Mouse (Mus musculus): ENCODE data around the gene Syt1.

DNA sequence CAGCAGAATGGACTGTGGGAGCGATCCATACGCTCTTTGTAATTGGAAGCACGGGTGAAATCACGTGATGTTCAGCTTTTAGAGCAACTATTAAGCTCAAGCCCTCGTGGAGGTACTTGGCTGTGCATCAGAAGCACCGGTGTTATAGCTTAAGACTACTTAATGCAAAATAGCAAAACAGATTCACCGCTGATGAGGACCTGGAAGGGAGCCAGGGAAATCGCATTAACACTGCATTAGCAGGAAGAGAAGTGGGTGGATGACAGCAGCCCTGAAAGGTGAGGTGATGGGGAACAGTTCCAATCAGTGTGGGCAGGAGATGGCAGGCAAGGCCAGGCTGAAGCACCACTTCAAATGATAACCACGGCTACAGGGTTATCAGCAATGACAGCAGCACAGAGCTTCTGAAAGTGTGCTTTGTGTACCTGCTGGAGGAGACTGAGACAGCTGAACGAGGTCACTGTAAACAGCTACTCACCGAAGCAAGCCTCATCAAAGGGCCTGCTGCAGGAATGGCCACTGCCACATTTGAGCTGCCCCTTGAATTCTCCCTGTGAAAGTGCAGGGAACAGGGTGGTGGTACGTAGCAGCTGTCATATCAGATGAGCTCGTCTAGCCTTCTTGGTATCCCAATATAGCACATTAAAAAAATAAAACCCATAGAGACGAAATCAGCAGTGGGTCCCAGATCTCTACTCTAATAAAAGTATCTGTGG, 330.9 kb downstream of the Syt1 start:
- TF ChIP-seq POLR2A (IDR thresholded peaks at IDR 0.05; ENCODE audit: control insufficient read depth, low read depth, low read length) (no peak), CTCF (IDR thresholded peaks at IDR 0.05; ENCODE audit: control insufficient read depth, insufficient read depth, insufficient replicate concordance, low read depth, low read length) (no peak)

Data from testis, adult 2 months (tissue).